Mouse (Mus musculus) liver, embryonic 11.5 days (tissue): ENCODE data around the gene Focad. TPM values are rescaled to one million over a fixed set of nuclear protein-coding genes. Genes with fewer than 3 reads are reported as not detected.

ENCODE experiments used
- ATAC-seq: fragments of 200-750 bp; cut with Nextera tagmentation; replicated peaks from 2 replicates; pipeline ENCODE4 v1.8.0; 2017; ENCODE audit warnings: moderate number of reproducible peaks, mild to moderate bottlenecking, moderate TSS enrichment, moderate library complexity; ENCODE audit not compliant: low FRiP score
- DNase-seq: peaks from one replicate; pipeline ENCODE4 v3.0.0-alpha.2; 2017; ENCODE audit warnings: low spot score
- H3K27ac ChIP-seq: fragments of 300-500 bp; sonication (generic); 2 replicates; pipeline ENCODE4 v1.5.1; 2014; ENCODE audit warnings: mild to moderate bottlenecking, low read depth, low read length, control low read depth
- H3K27me3 ChIP-seq: fragments of 300-500 bp; sonication (generic); replicated peaks from 2 replicates; pipeline ENCODE4 v1.6.1; 2014; ENCODE audit warnings: low read length, mixed read lengths; ENCODE audit not compliant: control insufficient read depth, insufficient read depth
- H3K36me3 ChIP-seq: fragments of 300-500 bp; sonication (generic); 2 replicates; pipeline ENCODE4 v1.6.1; 2014; ENCODE audit warnings: mild to moderate bottlenecking, low read length, moderate library complexity, mixed read lengths; ENCODE audit not compliant: control insufficient read depth, insufficient read depth
- H3K4me1 ChIP-seq: fragments of 300-500 bp; sonication (generic); replicated peaks from 2 replicates; pipeline ENCODE4 v1.6.1; 2014; ENCODE audit warnings: low read length, mixed read lengths; ENCODE audit not compliant: control insufficient read depth, insufficient read depth
- H3K4me2 ChIP-seq: fragments of 300-500 bp; sonication (generic); 2 replicates; pipeline ENCODE4 v1.6.1; 2014; ENCODE audit warnings: mild to moderate bottlenecking, control low read depth, moderate library complexity
- H3K4me3 ChIP-seq: fragments of 300-500 bp; sonication (generic); 2 replicates; pipeline ENCODE4 v1.5.1; 2014; ENCODE audit warnings: low read depth, low read length, control low read depth
- H3K9ac ChIP-seq: fragments of 300-500 bp; sonication (generic); 2 replicates; pipeline ENCODE4 v1.6.1; 2014; ENCODE audit warnings: low read depth, low read length, control low read depth
- H3K9me3 ChIP-seq: fragments of 300-500 bp; sonication (generic); 2 replicates; pipeline ENCODE4 v1.6.1; 2016; ENCODE audit warnings: low read length, inconsistent platforms, mixed read lengths; ENCODE audit not compliant: control insufficient read depth
- WGBS: fragments of 180-500 bp; shearing (Covaris S2); extraction: QIAGEN DNeasy Blood & Tissue Kit; methylation state at CpG from one replicate; pipeline ENCODE4 v1.1.7; 2014; 5-methylcytosine and 5-hydroxymethylcytosine counted together
- polyA plus RNA-seq: library from polyadenylated mRNA; unstranded; fragments of >200 nt; fragmentation: Nextera tagmentation; extraction: Ambion mirVana; gene quantifications from 2 replicates; pipeline ENCODE4 v1.2.1, GENCODE M21; 2014

The Focad gene
- polyA plus RNA-seq, 1 experiment from 2014 or later: 23.2 TPM

- Histone ChIP-seq H3K4me3 (no peak overlapping the region), H3K27ac (no peak overlapping the region), H3K9ac (no peak overlapping the region), H3K36me3 (no peaks in the 10 kb centered on the region), H3K4me1 (no peaks in the 10 kb centered on the region), H3K4me2 (no peak overlapping the region), H3K27me3 (no peaks in the 10 kb centered on the region), H3K9me3 (no peaks in the 10 kb centered on the region)
- no peak for DNase-seq
- no peak for ATAC-seq
- WGBS: 86% methylated on average over 3 of the region's 3 CpGs
Observed at GRCm38 (mm10) chr4:88299551-88299950, 205.1 kb downstream of the Focad start.

DNA sequence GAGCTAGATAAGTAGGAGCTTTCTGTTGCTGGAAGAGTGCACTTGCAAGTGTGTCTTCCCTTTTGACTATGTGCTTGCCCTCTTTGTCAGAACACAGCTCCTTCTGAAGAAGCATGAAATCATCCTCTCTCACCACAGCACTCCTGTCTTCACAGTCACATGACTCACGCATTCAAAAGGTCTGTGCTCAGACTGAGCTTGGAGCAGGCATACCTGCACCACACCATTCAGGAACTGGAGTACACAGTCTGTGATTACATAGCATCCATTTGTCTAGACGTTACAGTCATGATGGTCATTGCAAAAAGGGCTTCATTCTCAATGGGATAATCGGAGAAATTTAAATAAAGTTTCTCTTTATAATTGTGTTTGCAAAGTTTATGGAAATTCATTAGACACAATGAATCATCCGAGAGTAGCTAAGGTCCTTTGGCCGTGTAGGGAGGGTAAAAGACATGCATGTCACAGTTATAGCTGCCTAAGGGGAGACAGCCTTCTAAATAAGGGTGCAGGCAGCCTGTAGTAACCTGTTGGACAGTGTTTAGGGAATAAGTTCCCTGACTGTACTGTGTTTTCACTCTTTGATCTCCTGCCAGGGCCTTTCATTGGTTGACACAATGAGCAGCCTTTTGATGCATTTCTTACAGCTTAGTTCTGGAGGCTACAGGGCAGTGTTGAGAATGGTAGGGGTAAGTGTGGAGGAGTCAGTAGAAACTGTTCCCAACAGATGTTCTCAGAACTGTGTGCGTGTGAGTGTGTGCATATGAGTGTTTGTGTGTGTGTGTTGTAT, 206.6 kb downstream of the Focad start:
- no peak for DNase-seq
- H3K36me3 ChIP-seq: no peaks in the 10 kb centered on the region
- WGBS: 91% methylated on average over 6 of the region's 6 CpGs

GRCm38 (mm10) chr4:88302291-88302690, 207.9 kb downstream of the Focad start:
- DNase-seq (no peak), ATAC-seq (no peak)
- H3K27ac ChIP-seq: no peak overlapping the region
- no peaks in the 10 kb centered on the region for H3K4me1 ChIP-seq
- no peaks in the 10 kb centered on the region for H3K36me3 ChIP-seq
- H3K4me3 ChIP-seq: no peak overlapping the region
- H3K27me3 ChIP-seq: no peaks in the 10 kb centered on the region
- H3K9ac ChIP-seq: no peak overlapping the region
- no peaks in the 10 kb centered on the region for H3K9me3 ChIP-seq
- no peak overlapping the region for H3K4me2 ChIP-seq

More for the DNA sequence above, 206.6 kb downstream of the Focad start:
- no peak for ATAC-seq
- H3K27me3 ChIP-seq: no peaks in the 10 kb centered on the region
- no peak overlapping the region for H3K9ac ChIP-seq
- no peak overlapping the region for H3K4me2 ChIP-seq
- H3K9me3 ChIP-seq: no peaks in the 10 kb centered on the region
- no peak overlapping the region for H3K27ac ChIP-seq
- no peaks in the 10 kb centered on the region for H3K4me1 ChIP-seq
- H3K4me3 ChIP-seq: no peak overlapping the region

DNA sequence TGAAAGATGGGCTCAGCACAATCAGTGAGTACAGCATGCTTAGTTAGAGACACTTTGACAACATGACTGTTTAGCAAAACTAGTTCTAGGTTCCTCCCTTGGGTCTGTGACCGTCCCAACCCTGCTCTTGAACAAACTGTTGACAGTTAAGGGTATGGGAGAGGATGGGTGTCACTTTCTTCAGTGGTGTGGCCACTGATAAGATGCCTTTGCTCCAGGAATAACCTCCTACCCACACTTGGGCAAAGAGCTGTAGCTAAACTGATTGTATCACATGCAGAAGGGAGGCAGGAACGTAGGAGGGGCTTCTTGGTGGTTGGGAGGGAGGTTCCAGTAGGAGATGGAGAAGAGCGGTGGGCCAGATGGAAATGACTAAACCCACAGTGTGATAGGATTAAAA, 213.3 kb downstream of the Focad start:
- WGBS: 47% methylated on average over 3 of the region's 3 CpGs
- Histone ChIP-seq H3K36me3 (no peaks in the 10 kb centered on the region), H3K4me1 (peaks cover 2% of the 10 kb centered on the region; the same call in 1 of the 2 replicates), H3K9ac (no peak overlapping the region), H3K27ac (no peak overlapping the region), H3K27me3 (no peaks in the 10 kb centered on the region), H3K4me2 (peak overlapping the region; percentile 18; the same call in 1 of the 2 replicates), H3K9me3 (no peaks in the 10 kb centered on the region), H3K4me3 (no peak overlapping the region)
- DNase-seq: peak; percentile 32
- peak; percentile 96 for ATAC-seq

- DNase-seq: no peak
Observed at GRCm38 (mm10) chr4:88308342-88309116, 214.1 kb downstream of the Focad start.

GRCm38 (mm10) chr4:88309676-88310075, 215.2 kb downstream of the Focad start:
- no peak overlapping the region for H3K4me2 ChIP-seq
- 58% methylated on average over 2 of the region's 2 CpGs for WGBS
- no peak; the same call in 1 of the 2 replicates for ATAC-seq
- H3K27me3 ChIP-seq: no peaks in the 10 kb centered on the region
- H3K9me3 ChIP-seq: no peaks in the 10 kb centered on the region
- peaks cover 2% of the 10 kb centered on the region; the same call in 1 of the 2 replicates for H3K4me1 ChIP-seq
- H3K9ac ChIP-seq: no peak overlapping the region
- DNase-seq: no peak
- H3K36me3 ChIP-seq: no peaks in the 10 kb centered on the region
- H3K27ac ChIP-seq: no peak overlapping the region
- no peak overlapping the region for H3K4me3 ChIP-seq

More at GRCm38 (mm10) chr4:88308342-88309116, 214.1 kb downstream of the Focad start:
- Histone ChIP-seq H3K27ac (no peak overlapping the region), H3K36me3 (no peaks in the 10 kb centered on the region), H3K9me3 (no peaks in the 10 kb centered on the region), H3K4me2 (no peak overlapping the region), H3K4me1 (peaks cover 2% of the 10 kb centered on the region; the same call in 1 of the 2 replicates), H3K4me3 (no peak overlapping the region), H3K9ac (no peak overlapping the region), H3K27me3 (no peaks in the 10 kb centered on the region)
- WGBS: 88% methylated on average over 10 of the region's 10 CpGs
- no peak for ATAC-seq

DNA sequence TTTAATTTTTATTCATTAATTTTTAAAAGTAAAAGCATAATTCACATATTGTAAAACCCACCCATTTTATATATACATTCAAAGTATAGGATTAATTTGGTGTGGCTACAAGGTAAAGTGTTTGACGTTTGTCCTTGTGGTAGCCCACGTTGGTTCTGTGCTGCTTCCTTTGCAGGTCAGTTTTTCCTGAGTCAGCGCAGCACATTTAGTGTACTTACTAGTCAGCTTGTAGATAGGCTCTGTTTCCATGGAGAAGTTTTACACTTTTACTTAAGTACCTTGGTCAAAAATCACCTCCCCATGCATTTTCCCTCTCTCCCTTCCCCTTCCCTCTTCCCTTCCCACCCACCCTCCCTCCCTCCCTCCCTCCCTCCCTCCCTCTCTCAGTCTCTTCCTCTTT, 220.5 kb downstream of the Focad start:
- H3K36me3 ChIP-seq: no peaks in the 10 kb centered on the region
- no peak overlapping the region for H3K27ac ChIP-seq
- no peaks in the 10 kb centered on the region for H3K27me3 ChIP-seq
- WGBS: 62% methylated on average over 3 of the region's 3 CpGs
- no peaks in the 10 kb centered on the region for H3K4me1 ChIP-seq
- ATAC-seq: no peak
- H3K9me3 ChIP-seq: no peaks in the 10 kb centered on the region
- no peak overlapping the region for H3K4me2 ChIP-seq
- H3K4me3 ChIP-seq: no peak overlapping the region
- H3K9ac ChIP-seq: no peak overlapping the region
- DNase-seq: no peak

DNA sequence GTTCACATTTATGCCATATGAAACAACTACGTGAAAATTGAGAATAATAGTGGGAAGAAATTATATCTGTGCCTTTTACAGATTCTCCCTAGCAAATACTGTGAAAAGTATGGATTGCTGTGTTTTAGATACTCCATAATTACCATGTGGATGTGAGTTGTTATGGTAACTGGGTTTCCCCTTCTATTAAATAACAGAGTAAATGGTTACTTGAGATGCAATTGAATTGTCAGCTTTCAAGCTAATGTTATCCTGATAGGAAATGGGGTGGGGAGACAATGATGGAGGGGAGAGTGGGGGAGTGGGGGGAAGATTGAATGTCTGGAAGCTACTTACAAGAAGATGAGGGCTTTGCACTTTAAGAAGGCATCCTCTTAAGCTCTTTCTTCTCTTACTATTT, 225.6 kb downstream of the Focad start:
- no peak overlapping the region for H3K4me3 ChIP-seq
- no peak for DNase-seq
- no peak overlapping the region for H3K27ac ChIP-seq
- H3K9me3 ChIP-seq: no peaks in the 10 kb centered on the region
- no peak for ATAC-seq
- H3K36me3 ChIP-seq: no peaks in the 10 kb centered on the region
- H3K4me1 ChIP-seq: no peaks in the 10 kb centered on the region
- H3K9ac ChIP-seq: no peak overlapping the region
- no peak overlapping the region for H3K4me2 ChIP-seq
- no peaks in the 10 kb centered on the region for H3K27me3 ChIP-seq
- 83% methylated on average over 1 of the region's 1 CpGs for WGBS
